Mouse (Mus musculus) hindbrain, embryonic 12.5 days (tissue): ENCODE results near the gene Zbtb20. TPM values are rescaled to one million over a fixed set of nuclear protein-coding genes. Genes with fewer than 3 reads are reported as not detected.

Experiments
- ATAC-seq: fragments of 200-750 bp; cut with Nextera tagmentation; 2 replicates; pipeline ENCODE4 v1.8.0; 2017; ENCODE audit warnings: moderate TSS enrichment; ENCODE audit not compliant: low FRiP score
- H3K27ac ChIP-seq: fragments of 300-500 bp; sonication (generic); 2 replicates; pipeline ENCODE4 v1.5.1; 2016; ENCODE audit warnings: mild to moderate bottlenecking
- H3K27me3 ChIP-seq: fragments of 300-500 bp; sonication (generic); 2 replicates; pipeline ENCODE4 v1.6.1; 2016; ENCODE audit warnings: mild to moderate bottlenecking
- H3K36me3 ChIP-seq: fragments of 300-500 bp; sonication (generic); 2 replicates; pipeline ENCODE4 v1.6.1; 2016; ENCODE audit warnings: mild to moderate bottlenecking
- H3K4me1 ChIP-seq: fragments of 300-500 bp; sonication (generic); 2 replicates; pipeline ENCODE4 v1.6.1; 2016
- H3K4me2 ChIP-seq: fragments of 300-500 bp; sonication (generic); replicated peaks from 2 replicates; pipeline ENCODE4 v1.6.1; 2016; ENCODE audit warnings: mild to moderate bottlenecking
- H3K4me3 ChIP-seq: fragments of 300-500 bp; sonication (generic); 2 replicates; pipeline ENCODE4 v1.5.1; 2016; ENCODE audit warnings: mild to moderate bottlenecking
- H3K9ac ChIP-seq: fragments of 300-500 bp; sonication (generic); 2 replicates; pipeline ENCODE4 v1.6.1; 2016; ENCODE audit warnings: mild to moderate bottlenecking, moderate library complexity
- H3K9me3 ChIP-seq: fragments of 300-500 bp; sonication (generic); replicated peaks from 2 replicates; pipeline ENCODE4 v1.6.1; 2016; ENCODE audit warnings: mild to moderate bottlenecking
- WGBS: fragments of 180-500 bp; shearing (Covaris S2); methylation state at CpG from one replicate; pipeline ENCODE4 v1.1.7; 2016; 5-methylcytosine and 5-hydroxymethylcytosine counted together
- polyA plus RNA-seq: library from polyadenylated mRNA; unstranded; fragments of >200 nt; fragmentation: Nextera tagmentation; extraction: Ambion mirVana; gene quantifications from 2 replicates; pipeline ENCODE4 v1.2.1, GENCODE M21; 2016

Gene Zbtb20
- polyA plus RNA-seq, 1 experiment from 2014 or later, result 64.6 TPM

GRCm38 (mm10) chr16:43362651-43363300 is 487.1 kb downstream of the Zbtb20 start:
- H3K4me1 ChIP-seq, result peaks cover 12% of the 10 kb centered on the region; the same call in 1 of the 2 replicates
- no peak overlapping the region for H3K4me3 ChIP-seq
- H3K27me3 ChIP-seq, result no peaks in the 10 kb centered on the region
- H3K9ac ChIP-seq, result no peak overlapping the region
- H3K4me2 ChIP-seq, result no peak overlapping the region
- H3K27ac ChIP-seq, result no peak overlapping the region
- H3K9me3 ChIP-seq, result no peaks in the 10 kb centered on the region
- no peaks in the 10 kb centered on the region for H3K36me3 ChIP-seq
- ATAC-seq, result peak; percentile 29; the same call in 1 of the 2 replicates
- WGBS, result 87% methylated on average over 9 of the region's 9 CpGs

DNA sequence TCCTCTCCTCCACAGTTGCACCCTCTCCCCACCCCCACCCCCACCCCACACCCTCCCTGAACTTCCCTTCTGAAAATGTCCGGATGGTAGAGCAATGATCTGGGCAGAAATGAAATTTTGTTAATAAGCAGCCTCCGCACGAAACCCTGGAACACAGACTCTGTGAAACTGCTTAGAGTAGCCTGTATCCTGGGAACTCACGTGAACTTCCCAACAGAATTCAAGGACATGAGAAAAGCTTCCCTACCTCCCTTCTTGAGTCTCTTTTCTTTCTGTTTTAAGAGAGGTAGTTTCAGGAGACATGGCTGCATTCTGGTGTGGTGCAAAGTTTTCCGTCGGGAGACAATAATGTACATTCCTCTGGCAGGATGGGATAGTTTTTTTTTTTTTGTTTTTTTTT is 487.6 kb downstream of the Zbtb20 start:
- Histone ChIP-seq H3K27ac (no peak overlapping the region), H3K9ac (no peak overlapping the region), H3K27me3 (no peaks in the 10 kb centered on the region), H3K4me2 (no peak overlapping the region), H3K36me3 (no peaks in the 10 kb centered on the region), H3K4me1 (peaks cover 12% of the 10 kb centered on the region; the same call in 1 of the 2 replicates), H3K9me3 (no peaks in the 10 kb centered on the region), H3K4me3 (no peak overlapping the region)
- 73% methylated on average over 6 of the region's 6 CpGs for WGBS
- ATAC-seq, result no peak

DNA sequence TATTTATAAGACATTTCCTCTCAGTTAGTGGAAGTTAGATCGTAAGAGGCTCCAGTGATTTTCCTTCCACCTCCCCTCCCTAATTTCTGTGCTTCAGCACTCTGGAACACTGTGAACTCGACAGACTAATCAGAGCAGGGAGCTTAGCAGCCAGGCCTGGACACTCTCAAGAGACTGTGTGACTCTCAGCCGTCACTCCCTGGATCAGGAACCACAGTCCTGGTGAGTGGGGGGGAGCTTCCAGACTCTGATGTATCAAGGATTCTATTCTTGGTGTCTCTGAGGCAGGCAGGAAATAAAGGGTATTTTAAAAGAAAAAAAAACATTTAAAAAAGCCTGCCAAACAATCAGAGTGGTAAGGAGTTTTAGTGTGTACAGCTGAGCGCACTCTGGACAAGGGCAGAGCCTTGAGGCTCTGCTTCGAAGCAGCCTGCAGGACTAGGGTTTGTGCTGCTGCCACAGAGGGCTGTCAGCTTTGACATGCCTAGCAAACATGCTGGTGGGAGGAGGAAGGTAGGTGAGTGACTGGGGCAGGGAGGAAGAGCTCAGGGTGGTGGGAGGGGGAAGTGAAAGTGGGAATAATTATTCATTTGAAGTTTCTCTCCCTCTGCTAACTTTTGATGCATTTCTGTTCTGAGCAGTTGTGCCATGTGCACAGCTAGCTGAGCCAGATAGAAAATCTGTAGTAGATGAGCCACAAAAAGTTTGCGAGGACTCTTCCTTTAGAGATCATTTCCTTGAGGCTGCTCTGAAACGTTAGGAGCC is 488.3 kb downstream of the Zbtb20 start:
- H3K4me3 ChIP-seq, result no peak overlapping the region
- peaks cover 12% of the 10 kb centered on the region; the same call in 1 of the 2 replicates for H3K4me1 ChIP-seq
- no peaks in the 10 kb centered on the region for H3K36me3 ChIP-seq
- no peak for ATAC-seq
- no peaks in the 10 kb centered on the region for H3K27me3 ChIP-seq
- no peak overlapping the region for H3K9ac ChIP-seq
- 34% methylated on average over 7 of the region's 7 CpGs for WGBS
- peak overlapping the region; percentile 44; the same call in 1 of the 2 replicates for H3K27ac ChIP-seq
- no peak overlapping the region for H3K4me2 ChIP-seq
- H3K9me3 ChIP-seq, result no peaks in the 10 kb centered on the region

DNA sequence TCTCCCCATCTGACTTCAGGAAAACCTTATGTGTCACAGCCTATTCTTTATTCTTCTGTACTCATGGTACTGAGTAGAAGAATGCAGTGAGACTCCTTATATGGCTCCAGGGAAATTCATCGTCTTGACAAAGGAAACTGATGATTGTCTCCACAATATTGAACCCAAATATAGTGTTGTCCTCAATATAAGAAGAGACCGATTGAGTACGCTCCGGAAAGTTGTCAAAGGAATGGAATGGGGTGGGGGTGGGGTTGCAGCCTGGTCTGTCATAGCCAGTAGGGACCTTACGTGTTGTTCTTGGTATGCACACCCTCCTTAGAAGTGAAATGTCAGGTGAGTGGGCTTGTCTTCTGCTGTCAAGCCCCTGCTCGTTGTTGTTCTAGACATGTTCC is 488.8 kb downstream of the Zbtb20 start:
- H3K4me3 ChIP-seq, result no peak overlapping the region
- no peaks in the 10 kb centered on the region for H3K27me3 ChIP-seq
- H3K4me2 ChIP-seq, result no peak overlapping the region
- H3K27ac ChIP-seq, result no peak overlapping the region
- ATAC-seq, result no peak
- H3K36me3 ChIP-seq, result no peaks in the 10 kb centered on the region
- H3K9me3 ChIP-seq, result no peaks in the 10 kb centered on the region
- H3K9ac ChIP-seq, result no peak overlapping the region
- 93% methylated on average over 6 of the region's 6 CpGs for WGBS
- H3K4me1 ChIP-seq, result peaks cover 12% of the 10 kb centered on the region; the same call in 1 of the 2 replicates

DNA sequence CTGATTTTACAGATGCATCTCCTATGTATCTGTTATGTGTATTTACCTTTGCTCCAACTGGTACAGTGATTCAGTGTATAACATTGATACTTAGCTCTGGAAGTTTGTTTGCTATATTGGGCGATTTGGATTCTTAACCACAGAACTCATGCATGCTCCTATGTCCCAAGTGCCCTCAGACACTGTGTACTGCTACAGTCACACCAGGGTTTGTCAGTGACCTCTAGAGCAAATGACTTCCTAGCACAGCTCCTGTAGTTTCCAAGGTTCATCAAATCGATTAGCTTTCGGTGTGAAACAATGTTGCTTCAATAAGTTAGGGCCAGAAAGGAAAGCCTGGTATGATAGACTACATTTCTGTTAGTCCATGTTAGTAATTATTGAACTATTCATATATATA is 489.6 kb downstream of the Zbtb20 start:
- H3K4me3 ChIP-seq, result no peak overlapping the region
- no peak overlapping the region for H3K27ac ChIP-seq
- WGBS, result 86% methylated on average over 3 of the region's 3 CpGs
- no peaks in the 10 kb centered on the region for H3K27me3 ChIP-seq
- no peaks in the 10 kb centered on the region for H3K9me3 ChIP-seq
- H3K9ac ChIP-seq, result no peak overlapping the region
- H3K4me1 ChIP-seq, result peaks cover 12% of the 10 kb centered on the region; the same call in 1 of the 2 replicates
- H3K36me3 ChIP-seq, result no peaks in the 10 kb centered on the region
- ATAC-seq, result no peak
- H3K4me2 ChIP-seq, result no peak overlapping the region

DNA sequence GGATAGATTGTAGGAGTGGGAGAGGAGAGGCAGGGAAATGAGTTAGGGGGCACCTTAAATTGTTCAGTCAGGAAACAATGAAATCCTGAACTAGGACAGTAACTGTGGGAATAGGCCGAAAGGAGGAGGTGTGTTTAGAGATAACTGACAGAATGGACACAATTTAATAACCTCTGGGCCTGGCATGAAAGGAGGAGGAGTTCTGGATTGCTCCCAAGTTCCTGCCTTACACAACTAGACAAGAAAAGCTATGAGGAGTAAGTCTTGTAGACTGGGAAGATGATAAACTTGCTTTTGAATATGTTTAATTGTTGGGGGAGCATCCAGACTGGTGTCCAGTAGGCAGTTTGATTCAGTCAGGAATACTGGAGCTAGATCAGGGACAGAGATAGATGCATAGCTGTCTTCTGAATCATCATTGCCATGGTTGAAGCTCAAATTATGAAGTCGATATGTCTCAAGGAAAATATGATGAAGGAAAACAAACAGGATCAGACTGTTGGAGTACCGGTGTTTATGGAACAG is 494.9 kb downstream of the Zbtb20 start:
- H3K27ac ChIP-seq, result no peak overlapping the region
- H3K9ac ChIP-seq, result no peak overlapping the region
- 95% methylated on average over 3 of the region's 3 CpGs for WGBS
- H3K4me3 ChIP-seq, result no peak overlapping the region
- H3K4me1 ChIP-seq, result no peaks in the 10 kb centered on the region
- H3K9me3 ChIP-seq, result no peaks in the 10 kb centered on the region
- no peak overlapping the region for H3K4me2 ChIP-seq
- ATAC-seq, result no peak
- H3K27me3 ChIP-seq, result no peaks in the 10 kb centered on the region
- H3K36me3 ChIP-seq, result no peaks in the 10 kb centered on the region

GRCm38 (mm10) chr16:43376782-43377181 is 501.1 kb downstream of the Zbtb20 start:
- H3K4me2 ChIP-seq, result no peak overlapping the region
- no peak overlapping the region for H3K9ac ChIP-seq
- H3K4me3 ChIP-seq, result no peak overlapping the region
- H3K9me3 ChIP-seq, result no peaks in the 10 kb centered on the region
- ATAC-seq, result no peak
- no peaks in the 10 kb centered on the region for H3K36me3 ChIP-seq
- H3K4me1 ChIP-seq, result no peaks in the 10 kb centered on the region
- H3K27ac ChIP-seq, result no peak overlapping the region
- no peaks in the 10 kb centered on the region for H3K27me3 ChIP-seq
- 64% methylated on average over 6 of the region's 6 CpGs for WGBS

GRCm38 (mm10) chr16:43379351-43380325 is 504.0 kb downstream of the Zbtb20 start:
- ATAC-seq, result no peak
- Histone ChIP-seq H3K4me1 (no peaks in the 10 kb centered on the region), H3K36me3 (no peaks in the 10 kb centered on the region), H3K9me3 (no peaks in the 10 kb centered on the region), H3K9ac (no peak overlapping the region), H3K27ac (no peak overlapping the region), H3K4me2 (no peak overlapping the region), H3K4me3 (no peak overlapping the region), H3K27me3 (no peaks in the 10 kb centered on the region)
- WGBS, result 87% methylated on average over 7 of the region's 7 CpGs

DNA sequence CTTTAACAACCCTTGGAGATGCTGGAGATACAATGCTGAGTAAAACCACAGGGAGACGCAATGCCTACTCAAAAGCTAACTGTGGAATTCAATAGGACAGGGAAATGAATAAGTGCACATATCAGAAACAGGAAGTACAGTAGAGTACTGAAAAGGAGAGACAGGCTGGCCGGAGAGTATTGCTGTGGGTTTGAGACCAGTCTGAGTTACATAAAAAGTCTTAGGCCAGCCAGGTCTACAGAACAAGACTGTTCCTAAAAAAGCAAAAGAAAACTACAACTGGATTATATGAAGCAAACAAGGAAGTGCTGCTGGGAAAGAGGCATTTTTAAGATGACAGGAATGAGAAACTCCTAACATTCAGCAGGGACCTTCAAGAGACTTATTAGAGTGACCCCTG is 505.5 kb downstream of the Zbtb20 start:
- Histone ChIP-seq H3K4me3 (no peak overlapping the region), H3K9ac (no peak overlapping the region), H3K9me3 (no peaks in the 10 kb centered on the region), H3K36me3 (no peaks in the 10 kb centered on the region), H3K4me1 (no peaks in the 10 kb centered on the region), H3K27ac (no peak overlapping the region), H3K27me3 (no peaks in the 10 kb centered on the region), H3K4me2 (no peak overlapping the region)
- 92% methylated on average over 2 of the region's 2 CpGs for WGBS
- ATAC-seq, result no peak

GRCm38 (mm10) chr16:43383149-43383740 is 507.6 kb downstream of the Zbtb20 start:
- 81% methylated on average over 7 of the region's 7 CpGs for WGBS
- Histone ChIP-seq H3K4me1 (no peaks in the 10 kb centered on the region), H3K9me3 (no peaks in the 10 kb centered on the region), H3K9ac (no peak overlapping the region), H3K27me3 (no peaks in the 10 kb centered on the region), H3K36me3 (no peaks in the 10 kb centered on the region), H3K27ac (no peak overlapping the region), H3K4me2 (no peak overlapping the region), H3K4me3 (no peak overlapping the region)
- ATAC-seq, result no peak

- Histone ChIP-seq H3K36me3 (no peaks in the 10 kb centered on the region), H3K27ac (no peak overlapping the region), H3K4me3 (no peak overlapping the region), H3K9me3 (no peaks in the 10 kb centered on the region), H3K4me2 (no peak overlapping the region), H3K27me3 (no peaks in the 10 kb centered on the region), H3K4me1 (no peaks in the 10 kb centered on the region), H3K9ac (no peak overlapping the region)
- WGBS, result 92% methylated on average over 4 of the region's 4 CpGs
- no peak for ATAC-seq
Observed at GRCm38 (mm10) chr16:43384953-43385619, 509.4 kb downstream of the Zbtb20 start.
